Mouse (Mus musculus) heart, adult 2 months (tissue): ENCODE data around the gene Mta1.

Source experiments
- CTCF ChIP-seq: fragments of 200-600 bp; IDR thresholded peaks from 2 replicates; pipeline ENCODE4 v1.8.1; 2022; ENCODE audit warnings: antibody characterized with exemption, mild to moderate bottlenecking, moderate library complexity
- EP300 ChIP-seq: fragments of 200-500 bp; IDR thresholded peaks from 2 replicates; pipeline ENCODE4 v1.6.1; 2011; ENCODE audit warnings: low read depth, low read length, control low read depth; ENCODE audit not compliant: insufficient read depth
- POLR2A ChIP-seq: fragments of 200-500 bp; IDR thresholded peaks from 2 replicates; pipeline ENCODE4 v1.6.1; 2011; ENCODE audit warnings: mild to moderate bottlenecking, low read depth, low read length, control low read depth; ENCODE audit not compliant: insufficient read depth

GRCm38 (mm10) chr12:113062201-113062600, 35.9 kb upstream of the Mta1 start:
- TF ChIP-seq CTCF (no peak), EP300 (no peak), POLR2A (no peak)
